Mouse (Mus musculus): ENCODE data around the gene Cip2a. TPM values are rescaled to one million over a fixed set of nuclear protein-coding genes. Genes with fewer than 3 reads are reported as not detected.

Gene Cip2a
- 30.4 and 31.8 TPM in 2 replicates for polyA plus RNA-seq (2016; fragmentation: Nextera tagmentation; extraction: Ambion mirVana)

GRCm38 (mm10) chr16:48993559-48994342, at the start of gene Cip2a, which contains the start of gene Dzip3:
Gene Cip2a, plus strand, starts transcription at chr16:48994185.
Gene Dzip3, minus strand, starts transcription at chr16:48994165.
- Histone ChIP-seq H3K9me3 (no peaks in the 10 kb centered on the region), H3K4me1 (peaks cover 8% of the 10 kb centered on the region; the same call in 1 of the 2 replicates), H3K36me3 (no peaks in the 10 kb centered on the region), H3K27ac (peak within 1 kb of the TSS; percentile 98), H3K27me3 (ENCODE audit: insufficient read depth, poor library complexity, severe bottlenecking) (no peaks in the 10 kb centered on the region), H3K4me3 (peak within 1 kb of the TSS; percentile 85)
- DNase-seq (ENCODE audit: low spot score), result peak; percentile 97
- WGBS, result under 1% methylated on average over 74 of the region's 74 CpGs

DNA sequence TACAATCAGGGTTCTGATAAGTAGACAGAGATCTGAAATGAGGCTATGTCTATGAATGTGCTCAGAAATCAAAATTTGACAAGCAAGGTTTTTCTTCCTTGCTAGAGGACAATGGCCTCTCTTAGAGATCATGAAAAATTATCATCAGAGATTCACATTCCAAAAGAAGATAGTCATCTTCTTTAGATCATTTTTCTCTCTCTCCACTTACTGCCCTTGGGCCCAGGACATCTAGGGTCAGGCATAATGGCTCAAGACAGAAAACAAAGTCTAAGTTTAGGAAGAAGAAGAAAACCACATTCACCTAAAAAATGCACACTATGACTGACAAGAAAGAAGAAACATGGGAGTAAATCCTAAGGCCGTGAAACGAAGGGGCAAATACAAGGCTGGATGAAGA, 21.0 kb upstream of the Cip2a start:
- Histone ChIP-seq H3K9me3 (no peaks in the 10 kb centered on the region), H3K27me3 (ENCODE audit: insufficient read depth, poor library complexity, severe bottlenecking) (no peaks in the 10 kb centered on the region), H3K27ac (no peak overlapping the region), H3K4me1 (no peaks in the 10 kb centered on the region), H3K4me3 (no peak overlapping the region), H3K36me3 (peaks cover 33% of the 10 kb centered on the region)
- no peak for DNase-seq (ENCODE audit: low spot score)
- 92% methylated on average over 2 of the region's 2 CpGs for WGBS

DNA sequence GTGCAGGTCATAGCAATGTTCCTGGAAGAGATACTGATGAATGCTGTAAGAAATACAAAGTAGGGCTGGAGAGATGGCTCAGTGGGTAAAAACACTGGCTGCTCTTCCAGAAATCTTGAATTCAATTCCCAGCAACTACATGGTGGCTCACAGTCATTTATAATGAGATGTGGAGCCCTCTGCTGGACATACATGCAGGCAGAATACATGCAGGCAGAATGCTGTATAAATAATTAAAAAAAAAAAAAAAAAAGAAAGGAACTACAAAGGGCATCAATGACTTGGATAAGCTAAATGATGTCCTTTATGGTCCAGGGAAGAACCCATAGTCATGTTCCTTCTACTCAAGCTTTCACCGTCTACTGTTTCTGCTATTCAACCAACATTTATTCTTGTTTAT, 20.4 kb upstream of the Cip2a start:
- H3K27ac ChIP-seq, result no peak overlapping the region
- no peak overlapping the region for H3K4me3 ChIP-seq
- H3K27me3 ChIP-seq (ENCODE audit: insufficient read depth, poor library complexity, severe bottlenecking), result no peaks in the 10 kb centered on the region
- DNase-seq (ENCODE audit: low spot score), result no peak
- 90% methylated on average over 1 of the region's 1 CpGs for whole genome bisulfite sequencing
- H3K4me1 ChIP-seq, result no peaks in the 10 kb centered on the region
- H3K9me3 ChIP-seq, result no peaks in the 10 kb centered on the region
- H3K36me3 ChIP-seq, result peaks cover 38% of the 10 kb centered on the region

DNA sequence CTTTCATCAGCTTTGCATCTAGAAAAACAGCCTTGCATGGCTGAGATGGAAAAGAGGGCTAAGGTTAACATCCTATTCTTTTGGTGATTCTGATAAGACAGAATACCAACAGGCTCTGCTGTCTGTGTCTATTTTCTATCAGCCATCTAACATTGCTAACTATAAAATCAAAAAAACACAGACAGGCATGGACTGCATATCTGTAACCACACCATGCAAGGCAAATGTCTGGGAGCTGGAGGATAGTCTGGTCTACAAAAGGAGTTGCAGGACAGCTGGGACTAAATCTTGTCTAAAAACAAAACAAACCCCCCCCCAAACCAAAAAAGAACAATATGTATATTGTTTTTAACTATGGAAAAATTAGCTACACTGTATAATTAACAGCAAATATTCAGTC, 14.0 kb upstream of the Cip2a start:
- H3K36me3 ChIP-seq, result peaks cover 36% of the 10 kb centered on the region

GRCm38 (mm10) chr16:48985034-48985627, 8.9 kb upstream of the Cip2a start:
- Histone ChIP-seq H3K27ac (no peak overlapping the region), H3K27me3 (ENCODE audit: insufficient read depth, poor library complexity, severe bottlenecking) (no peaks in the 10 kb centered on the region), H3K36me3 (peaks cover 6% of the 10 kb centered on the region; the same call in 1 of the 2 replicates), H3K9me3 (no peaks in the 10 kb centered on the region), H3K4me3 (no peak overlapping the region), H3K4me1 (no peaks in the 10 kb centered on the region)
- 64% methylated on average over 5 of the region's 5 CpGs for WGBS
- no peak for DNase-seq (ENCODE audit: low spot score)

More for the DNA sequence above, 14.0 kb upstream of the Cip2a start:
- Histone ChIP-seq H3K4me3 (no peak overlapping the region), H3K27me3 (ENCODE audit: insufficient read depth, poor library complexity, severe bottlenecking) (no peaks in the 10 kb centered on the region), H3K4me1 (no peaks in the 10 kb centered on the region), H3K27ac (no peak overlapping the region), H3K9me3 (no peaks in the 10 kb centered on the region)
- no peak for DNase-seq (ENCODE audit: low spot score)

GRCm38 (mm10) chr16:48989700-48990099, 4.3 kb upstream of the Cip2a start:
- H3K27me3 ChIP-seq (ENCODE audit: insufficient read depth, poor library complexity, severe bottlenecking), result no peaks in the 10 kb centered on the region
- no peak overlapping the region for H3K27ac ChIP-seq
- H3K4me3 ChIP-seq, result no peak overlapping the region
- no peaks in the 10 kb centered on the region for H3K36me3 ChIP-seq
- H3K9me3 ChIP-seq, result no peaks in the 10 kb centered on the region
- H3K4me1 ChIP-seq, result no peaks in the 10 kb centered on the region
- no peak for DNase-seq (ENCODE audit: low spot score)

- no peak for DNase-seq (ENCODE audit: low spot score)
- H3K4me3 ChIP-seq, result peak overlapping the region; percentile 85
- H3K27me3 ChIP-seq (ENCODE audit: insufficient read depth, poor library complexity, severe bottlenecking), result no peaks in the 10 kb centered on the region
- H3K9me3 ChIP-seq, result no peaks in the 10 kb centered on the region
- 40% methylated on average over 10 of the region's 10 CpGs for WGBS
- peaks cover 8% of the 10 kb centered on the region; the same call in 1 of the 2 replicates for H3K4me1 ChIP-seq
- H3K36me3 ChIP-seq, result no peaks in the 10 kb centered on the region
- H3K27ac ChIP-seq, result peak overlapping the region; percentile 98; the same call in 1 of the 2 replicates
Observed at GRCm38 (mm10) chr16:48992437-48993230, 1.4 kb upstream of the Cip2a start.

DNA sequence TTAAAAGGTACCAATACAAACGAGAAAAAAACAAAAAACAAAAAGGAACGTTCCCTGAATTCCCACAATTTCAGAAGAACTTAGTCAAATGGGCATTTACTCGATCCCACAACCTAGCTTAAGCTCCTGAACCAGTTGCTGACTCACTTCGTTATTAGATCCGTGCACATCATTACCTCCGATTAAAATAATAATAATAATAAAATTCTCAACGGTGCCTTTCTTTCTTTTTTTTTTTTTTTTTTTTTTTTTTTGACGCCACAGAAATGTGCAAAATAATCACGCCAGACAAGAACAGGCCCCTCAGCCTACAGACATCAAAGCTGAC, 790 bp upstream of the Cip2a start:
- H3K27ac ChIP-seq, result peak overlapping the region; percentile 98
- no peaks in the 10 kb centered on the region for H3K9me3 ChIP-seq
- H3K4me3 ChIP-seq, result peak overlapping the region; percentile 85
- DNase-seq (ENCODE audit: low spot score), result no peak
- no peaks in the 10 kb centered on the region for H3K36me3 ChIP-seq
- peaks cover 8% of the 10 kb centered on the region; the same call in 1 of the 2 replicates for H3K4me1 ChIP-seq
- no peaks in the 10 kb centered on the region for H3K27me3 ChIP-seq (ENCODE audit: insufficient read depth, poor library complexity, severe bottlenecking)
- 6% methylated on average over 9 of the region's 9 CpGs for WGBS

DNA sequence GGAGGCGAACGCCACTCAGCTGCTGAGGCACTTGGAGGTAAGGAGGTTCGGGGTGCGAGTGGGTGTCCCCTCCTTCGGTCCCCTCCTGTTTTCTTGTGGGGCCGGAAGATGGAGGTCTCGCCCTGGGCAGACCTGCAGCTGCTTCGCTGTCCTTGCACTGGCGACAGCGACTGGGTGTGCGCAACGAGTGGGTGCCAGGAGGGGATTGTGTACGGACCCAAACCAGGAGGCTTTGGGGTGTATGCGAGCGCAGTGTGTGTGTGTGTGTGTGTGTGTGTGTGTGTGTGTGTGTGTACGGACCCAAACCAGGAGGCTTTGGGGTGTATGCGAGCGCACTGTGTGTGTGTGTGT, 333 bp downstream of the Cip2a start:
- H3K9me3 ChIP-seq, result no peaks in the 10 kb centered on the region
- DNase-seq (ENCODE audit: low spot score), result no peak
- WGBS, result 0% methylated on average over 18 of the region's 18 CpGs
- H3K4me1 ChIP-seq, result peaks cover 8% of the 10 kb centered on the region; the same call in 1 of the 2 replicates
- H3K27me3 ChIP-seq (ENCODE audit: insufficient read depth, poor library complexity, severe bottlenecking), result no peaks in the 10 kb centered on the region
- H3K36me3 ChIP-seq, result peaks cover 5% of the 10 kb centered on the region; the same call in 1 of the 2 replicates
- peak overlapping the region; percentile 98 for H3K27ac ChIP-seq
- H3K4me3 ChIP-seq, result peak overlapping the region; percentile 85

GRCm38 (mm10) chr16:49004151-49004550, 10.2 kb downstream of the Cip2a start:
- Histone ChIP-seq H3K27ac (no peak overlapping the region), H3K4me3 (no peak overlapping the region), H3K4me1 (no peaks in the 10 kb centered on the region), H3K36me3 (peaks cover 76% of the 10 kb centered on the region), H3K27me3 (ENCODE audit: insufficient read depth, poor library complexity, severe bottlenecking) (no peaks in the 10 kb centered on the region), H3K9me3 (no peaks in the 10 kb centered on the region)
- 96% methylated on average over 5 of the region's 5 CpGs for WGBS
- no peak for DNase-seq (ENCODE audit: low spot score)

GRCm38 (mm10) chr16:49016620-49017332, 22.8 kb downstream of the Cip2a start:
- DNase-seq (ENCODE audit: low spot score), result no peak
- Histone ChIP-seq H3K27me3 (ENCODE audit: insufficient read depth, poor library complexity, severe bottlenecking) (no peaks in the 10 kb centered on the region), H3K4me3 (no peak overlapping the region), H3K36me3 (peaks cover 53% of the 10 kb centered on the region), H3K4me1 (no peaks in the 10 kb centered on the region), H3K9me3 (no peaks in the 10 kb centered on the region), H3K27ac (no peak overlapping the region)
- 82% methylated on average over 5 of the region's 5 CpGs for WGBS

- DNase-seq (ENCODE audit: low spot score), result no peak
- H3K4me1 ChIP-seq, result no peaks in the 10 kb centered on the region
- 76% methylated on average over 4 of the region's 4 CpGs for WGBS
- no peak overlapping the region for H3K4me3 ChIP-seq
- H3K9me3 ChIP-seq, result no peaks in the 10 kb centered on the region
- no peak overlapping the region for H3K27ac ChIP-seq
- no peaks in the 10 kb centered on the region for H3K36me3 ChIP-seq
- H3K27me3 ChIP-seq (ENCODE audit: insufficient read depth, poor library complexity, severe bottlenecking), result no peaks in the 10 kb centered on the region
Observed at GRCm38 (mm10) chr16:49035852-49036251, 41.9 kb downstream of the Cip2a start.

All from heart, embryonic 10.5 days (tissue).